Mouse (Mus musculus): Measurements from ENCODE around the gene Tnni3.
A peak's percentile ranks its signal among the peaks of the same experiment; 100 is the strongest.

Tnni3 gene

GRCm38 (mm10) chr7:4496468-4496867 is 27.6 kb downstream of the Tnni3 start:
- no peak for DNase-seq

- no peak for DNase-seq
Measured at GRCm38 (mm10) chr7:4493991-4494390, 30.0 kb downstream of the Tnni3 start.

GRCm38 (mm10) chr7:4492284-4493224 is 31.5 kb downstream of the Tnni3 start:
- no peak for DNase-seq

- peak; percentile 64 for DNase-seq
Measured at GRCm38 (mm10) chr7:4491308-4491707, 32.7 kb downstream of the Tnni3 start.

- DNase-seq, result no peak
Measured at GRCm38 (mm10) chr7:4482281-4482680, 41.7 kb downstream of the Tnni3 start.

GRCm38 (mm10) chr7:4479674-4480073 is 44.4 kb downstream of the Tnni3 start:
- peak; percentile 67 for DNase-seq

GRCm38 (mm10) chr7:4478796-4479291 is 45.2 kb downstream of the Tnni3 start:
- no peak for DNase-seq

- peak; percentile 87 for DNase-seq
Measured at GRCm38 (mm10) chr7:4478021-4478795, 45.8 kb downstream of the Tnni3 start.

- no peak for DNase-seq
Measured at GRCm38 (mm10) chr7:4473940-4474339, 50.1 kb downstream of the Tnni3 start.

GRCm38 (mm10) chr7:4471179-4471555 is 52.9 kb downstream of the Tnni3 start:
- peak; percentile 93 for DNase-seq

GRCm38 (mm10) chr7:4470275-4471178 is 53.5 kb downstream of the Tnni3 start:
- peak; percentile 90 for DNase-seq
